Mouse (Mus musculus): ENCODE data around the gene Fam168b. TPM values are rescaled to one million over a fixed set of nuclear protein-coding genes. Genes with fewer than 3 reads are reported as not detected.

The Fam168b gene
- polyA plus RNA-seq, 1 experiment: 917 TPM

GRCm38 (mm10) chr1:34823353-34823752 lies 19.5 kb downstream of the Fam168b start:
- Histone ChIP-seq H3K27me3 (ENCODE audit: control insufficient read depth, insufficient read depth, low read length) (no peaks in the 10 kb centered on the region), H3K4me3 (ENCODE audit: control insufficient read depth, insufficient read depth, low read length) (no peak overlapping the region), H3K27ac (ENCODE audit: control insufficient read depth, insufficient read depth, low read length) (no peak overlapping the region), H3K4me1 (replicated peaks; ENCODE audit: control insufficient read depth, insufficient read depth, low read length) (no peaks in the 10 kb centered on the region), H3K36me3 (ENCODE audit: control insufficient read depth, insufficient read depth, low read length) (peaks cover 47% of the 10 kb centered on the region)
- DNase-seq: no peak
- TF ChIP-seq CTCF (IDR thresholded peaks at IDR 0.05; ENCODE audit: borderline replicate concordance, control insufficient read depth, extremely low read depth, insufficient read depth, low read length, poor library complexity) (no peak), POLR2A (IDR thresholded peaks at IDR 0.05; ENCODE audit: control insufficient read depth, extremely low read depth, insufficient read depth, low read length, poor library complexity) (no peak)
- 90% methylated on average over 6 of the region's 6 CpGs for WGBS

DNA sequence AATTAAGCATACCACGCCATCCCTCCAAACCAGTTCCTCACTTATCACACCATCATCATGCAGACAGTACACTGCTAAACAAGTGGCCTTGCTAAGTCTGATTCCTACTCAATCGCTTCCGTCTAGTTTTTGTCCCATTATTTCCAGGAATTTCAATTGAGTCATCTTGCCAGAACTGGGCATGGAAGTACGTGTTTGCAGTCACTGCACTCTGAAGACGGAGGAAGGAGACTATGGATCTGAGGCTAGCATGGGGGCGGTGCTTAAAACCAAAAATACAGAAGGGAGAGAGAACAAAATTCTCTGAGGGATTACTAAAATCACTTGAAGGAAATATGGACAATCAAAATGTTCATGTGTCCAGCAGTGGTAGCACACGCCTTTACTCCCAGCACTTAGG lies 20.1 kb downstream of the Fam168b start:
- Histone ChIP-seq H3K27me3 (ENCODE audit: control insufficient read depth, insufficient read depth, low read length) (no peaks in the 10 kb centered on the region), H3K4me3 (ENCODE audit: control insufficient read depth, insufficient read depth, low read length) (no peak overlapping the region), H3K27ac (ENCODE audit: control insufficient read depth, insufficient read depth, low read length) (no peak overlapping the region), H3K4me1 (replicated peaks; ENCODE audit: control insufficient read depth, insufficient read depth, low read length) (no peaks in the 10 kb centered on the region), H3K36me3 (ENCODE audit: control insufficient read depth, insufficient read depth, low read length) (peaks cover 47% of the 10 kb centered on the region)
- 96% methylated on average over 7 of the region's 7 CpGs for WGBS
- no peak for TF ChIP-seq POLR2A (IDR thresholded peaks at IDR 0.05; ENCODE audit: control insufficient read depth, extremely low read depth, insufficient read depth, low read length, poor library complexity)
- no peak for TF ChIP-seq CTCF (IDR thresholded peaks at IDR 0.05; ENCODE audit: borderline replicate concordance, control insufficient read depth, extremely low read depth, insufficient read depth, low read length, poor library complexity)
- no peak for DNase-seq

DNA sequence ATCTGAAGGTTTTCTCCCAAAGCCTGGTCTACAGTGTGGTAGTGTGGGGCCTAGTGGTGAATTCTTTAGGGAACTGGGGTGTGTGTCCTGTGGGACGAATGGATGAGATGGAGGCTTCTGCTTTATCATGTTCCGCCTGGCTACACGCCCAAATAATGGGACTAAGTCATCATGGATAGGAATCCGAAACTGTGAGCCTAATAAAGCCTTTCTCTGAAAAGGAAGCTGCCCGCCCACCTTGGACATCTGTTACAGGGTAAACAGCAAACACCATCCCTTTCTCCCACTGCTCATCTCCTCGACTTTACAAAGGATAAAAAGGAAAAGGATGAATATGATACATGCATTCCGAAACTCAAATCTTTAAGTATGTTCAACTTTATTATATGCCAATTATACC lies 20.9 kb downstream of the Fam168b start:
- TF ChIP-seq CTCF (IDR thresholded peaks at IDR 0.05; ENCODE audit: borderline replicate concordance, control insufficient read depth, extremely low read depth, insufficient read depth, low read length, poor library complexity) (no peak), POLR2A (IDR thresholded peaks at IDR 0.05; ENCODE audit: control insufficient read depth, extremely low read depth, insufficient read depth, low read length, poor library complexity) (no peak)

GRCm38 (mm10) chr1:34821411-34821810 lies 21.5 kb downstream of the Fam168b start:
- no peaks in the 10 kb centered on the region for H3K4me1 ChIP-seq (replicated peaks; ENCODE audit: control insufficient read depth, insufficient read depth, low read length)
- H3K27me3 ChIP-seq (ENCODE audit: control insufficient read depth, insufficient read depth, low read length): no peaks in the 10 kb centered on the region
- no peak overlapping the region for H3K4me3 ChIP-seq (ENCODE audit: control insufficient read depth, insufficient read depth, low read length)
- DNase-seq: no peak
- H3K36me3 ChIP-seq (ENCODE audit: control insufficient read depth, insufficient read depth, low read length): peaks cover 54% of the 10 kb centered on the region
- 99% methylated on average over 2 of the region's 2 CpGs for whole genome bisulfite sequencing
- TF ChIP-seq POLR2A (IDR thresholded peaks at IDR 0.05; ENCODE audit: control insufficient read depth, extremely low read depth, insufficient read depth, low read length, poor library complexity): no peak
- TF ChIP-seq CTCF (IDR thresholded peaks at IDR 0.05; ENCODE audit: borderline replicate concordance, control insufficient read depth, extremely low read depth, insufficient read depth, low read length, poor library complexity): no peak
- no peak overlapping the region for H3K27ac ChIP-seq (ENCODE audit: control insufficient read depth, insufficient read depth, low read length)

More for the DNA sequence above, 20.9 kb downstream of the Fam168b start:
- Histone ChIP-seq H3K36me3 (ENCODE audit: control insufficient read depth, insufficient read depth, low read length) (peaks cover 48% of the 10 kb centered on the region), H3K4me1 (replicated peaks; ENCODE audit: control insufficient read depth, insufficient read depth, low read length) (no peaks in the 10 kb centered on the region), H3K4me3 (ENCODE audit: control insufficient read depth, insufficient read depth, low read length) (no peak overlapping the region), H3K27ac (ENCODE audit: control insufficient read depth, insufficient read depth, low read length) (no peak overlapping the region), H3K27me3 (ENCODE audit: control insufficient read depth, insufficient read depth, low read length) (no peaks in the 10 kb centered on the region)
- 97% methylated on average over 7 of the region's 7 CpGs for WGBS
- no peak for DNase-seq

DNA sequence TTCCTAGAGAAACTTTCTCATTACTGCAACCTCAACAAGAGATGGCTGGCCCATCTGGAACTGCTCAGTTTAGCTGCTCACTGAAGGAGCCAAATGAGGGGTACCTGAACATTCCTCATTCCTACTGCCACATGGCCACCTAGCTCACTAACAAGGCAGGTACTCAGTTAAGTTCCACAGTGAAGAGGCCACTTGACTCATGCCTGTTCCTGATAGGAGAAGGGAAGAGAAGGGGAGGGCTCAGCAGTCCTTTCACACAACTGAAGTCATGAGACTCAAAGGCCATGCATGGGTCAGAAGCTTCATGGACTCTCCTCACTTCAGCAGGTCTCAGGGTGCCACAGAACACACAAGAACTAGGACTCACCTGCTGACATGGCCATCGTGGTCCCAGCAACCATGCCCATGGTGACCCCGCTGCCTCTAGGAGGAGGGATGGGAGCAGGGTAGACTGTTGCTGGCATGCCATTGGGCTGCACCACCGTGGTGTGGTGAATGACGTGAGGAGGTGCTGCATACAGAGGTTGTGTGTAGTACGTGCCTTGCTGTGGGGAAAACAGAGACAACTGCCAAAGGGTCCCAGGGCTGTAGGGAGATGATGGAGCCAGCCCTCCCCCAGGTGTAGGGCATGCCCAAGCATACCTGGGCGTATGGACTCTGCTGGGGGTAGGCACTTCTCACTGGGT lies 23.5 kb downstream of the Fam168b start:
- TF ChIP-seq CTCF (IDR thresholded peaks at IDR 0.05; ENCODE audit: borderline replicate concordance, control insufficient read depth, extremely low read depth, insufficient read depth, low read length, poor library complexity) (no peak), POLR2A (IDR thresholded peaks at IDR 0.05; ENCODE audit: control insufficient read depth, extremely low read depth, insufficient read depth, low read length, poor library complexity) (no peak)
- Histone ChIP-seq H3K27ac (ENCODE audit: control insufficient read depth, insufficient read depth, low read length) (no peak overlapping the region), H3K4me1 (replicated peaks; ENCODE audit: control insufficient read depth, insufficient read depth, low read length) (no peaks in the 10 kb centered on the region), H3K36me3 (ENCODE audit: control insufficient read depth, insufficient read depth, low read length) (peaks cover 58% of the 10 kb centered on the region), H3K4me3 (ENCODE audit: control insufficient read depth, insufficient read depth, low read length) (no peak overlapping the region), H3K27me3 (ENCODE audit: control insufficient read depth, insufficient read depth, low read length) (no peaks in the 10 kb centered on the region)
- WGBS: 93% methylated on average over 6 of the region's 6 CpGs
- no peak for DNase-seq

- DNase-seq: no peak
- Histone ChIP-seq H3K4me3 (ENCODE audit: control insufficient read depth, insufficient read depth, low read length) (no peak overlapping the region), H3K4me1 (replicated peaks; ENCODE audit: control insufficient read depth, insufficient read depth, low read length) (no peaks in the 10 kb centered on the region), H3K27me3 (ENCODE audit: control insufficient read depth, insufficient read depth, low read length) (no peaks in the 10 kb centered on the region), H3K36me3 (ENCODE audit: control insufficient read depth, insufficient read depth, low read length) (peaks cover 62% of the 10 kb centered on the region), H3K27ac (ENCODE audit: control insufficient read depth, insufficient read depth, low read length) (no peak overlapping the region)
- 90% methylated on average over 6 of the region's 6 CpGs for WGBS
- no peak for TF ChIP-seq POLR2A (IDR thresholded peaks at IDR 0.05; ENCODE audit: control insufficient read depth, extremely low read depth, insufficient read depth, low read length, poor library complexity)
- TF ChIP-seq CTCF (IDR thresholded peaks at IDR 0.05; ENCODE audit: borderline replicate concordance, control insufficient read depth, extremely low read depth, insufficient read depth, low read length, poor library complexity): no peak
Observed at GRCm38 (mm10) chr1:34815843-34816242, 27.0 kb downstream of the Fam168b start.
